Mouse (Mus musculus) limb, embryonic 11.5 days (tissue): ENCODE results near the gene Hs6st1. TPM values are rescaled to one million over a fixed set of nuclear protein-coding genes. Genes with fewer than 3 reads are reported as not detected.

Experiments
- ATAC-seq: fragments of 200-750 bp; cut with Nextera tagmentation; 2 replicates; pipeline ENCODE4 v1.8.0; 2017; ENCODE audit warnings: low read depth; ENCODE audit not compliant: insufficient number of reproducible peaks, low FRiP score, low TSS enrichment
- DNase-seq: peaks from one replicate; pipeline ENCODE4 v3.0.0-alpha.2; 2015; ENCODE audit warnings: low spot score
- H3K27ac ChIP-seq: fragments of 300-500 bp; sonication (generic); replicated peaks from 2 replicates; pipeline ENCODE4 v1.5.1; 2014; ENCODE audit warnings: low read depth, mild to moderate bottlenecking, low read length
- H3K27me3 ChIP-seq: fragments of 300-500 bp; sonication (generic); 2 replicates; pipeline ENCODE4 v1.6.1; 2014; ENCODE audit warnings: mild to moderate bottlenecking, low read length, mixed read lengths; ENCODE audit not compliant: control insufficient read depth, insufficient read depth
- H3K36me3 ChIP-seq: fragments of 300-500 bp; sonication (generic); 2 replicates; pipeline ENCODE4 v1.6.1; 2014; ENCODE audit warnings: mild to moderate bottlenecking, low read length, moderate library complexity, mixed read lengths; ENCODE audit not compliant: control insufficient read depth, insufficient read depth
- H3K4me1 ChIP-seq: fragments of 300-500 bp; sonication (generic); 2 replicates; pipeline ENCODE4 v1.6.1; 2014; ENCODE audit warnings: low read length, mixed read lengths; ENCODE audit not compliant: control insufficient read depth, insufficient read depth
- H3K4me2 ChIP-seq: fragments of 300-500 bp; sonication (generic); 2 replicates; pipeline ENCODE4 v1.6.1; 2014; ENCODE audit warnings: low read depth, mild to moderate bottlenecking, moderate library complexity; ENCODE audit not compliant: severe bottlenecking
- H3K4me3 ChIP-seq: fragments of 300-500 bp; sonication (generic); 2 replicates; pipeline ENCODE4 v1.5.1; 2014; ENCODE audit warnings: low read depth, low read length
- H3K9ac ChIP-seq: fragments of 300-500 bp; sonication (generic); 2 replicates; pipeline ENCODE4 v1.6.1; 2014; ENCODE audit warnings: mild to moderate bottlenecking, low read length
- H3K9me3 ChIP-seq: fragments of 300-500 bp; sonication (generic); 2 replicates; pipeline ENCODE4 v1.6.1; 2016; ENCODE audit warnings: low read length; ENCODE audit not compliant: control insufficient read depth
- WGBS: fragments of 180-500 bp; shearing (Covaris S2); extraction: QIAGEN DNeasy Blood & Tissue Kit; methylation state at CpG from one replicate; pipeline ENCODE4 v1.1.7; 2014; 5-methylcytosine and 5-hydroxymethylcytosine counted together
- polyA plus RNA-seq: library from polyadenylated mRNA; unstranded; fragments of >200 nt; fragmentation: Nextera tagmentation; extraction: Ambion mirVana; gene quantifications from 2 replicates; pipeline ENCODE4 v1.2.1, GENCODE M21; 2014

Gene Hs6st1
- polyA plus RNA-seq, 1 experiment from 2014 or later: 8.4 TPM

- Histone ChIP-seq H3K27ac (no peak overlapping the region), H3K9me3 (no peaks in the 10 kb centered on the region), H3K27me3 (no peaks in the 10 kb centered on the region), H3K4me3 (no peak overlapping the region), H3K9ac (no peak overlapping the region), H3K4me2 (no peak overlapping the region), H3K36me3 (0 out of 2 replicates have a peak, but pooled peaks cover 4% of the 10 kb centered on the region), H3K4me1 (peaks cover 10% of the 10 kb centered on the region; the same call in 1 of the 2 replicates)
- DNase-seq (no peak), ATAC-seq (no peak)
- WGBS: 89% methylated on average over 6 of the region's 6 CpGs
Observed at GRCm38 (mm10) chr1:36091246-36091645, 23.0 kb downstream of the Hs6st1 start.

GRCm38 (mm10) chr1:36093741-36094140, 25.5 kb downstream of the Hs6st1 start:
- Histone ChIP-seq H3K4me3 (no peak overlapping the region), H3K4me1 (peaks cover 5% of the 10 kb centered on the region; the same call in 1 of the 2 replicates), H3K9ac (no peak overlapping the region), H3K27ac (no peak overlapping the region), H3K9me3 (no peaks in the 10 kb centered on the region), H3K36me3 (0 out of 2 replicates have a peak, but pooled peaks cover 4% of the 10 kb centered on the region), H3K27me3 (no peaks in the 10 kb centered on the region), H3K4me2 (no peak overlapping the region)
- no peak for DNase-seq
- 93% methylated on average over 8 of the region's 8 CpGs for WGBS
- no peak for ATAC-seq

- ATAC-seq (no peak), DNase-seq (no peak)
- H3K9ac ChIP-seq: no peak overlapping the region
- H3K4me3 ChIP-seq: no peak overlapping the region
- H3K27me3 ChIP-seq: no peaks in the 10 kb centered on the region
- H3K4me2 ChIP-seq: no peak overlapping the region
- no peak overlapping the region for H3K27ac ChIP-seq
- 0 out of 2 replicates have a peak, but pooled peaks cover 4% of the 10 kb centered on the region for H3K36me3 ChIP-seq
- no peaks in the 10 kb centered on the region for H3K9me3 ChIP-seq
- 83% methylated on average over 12 of the region's 12 CpGs for WGBS
- H3K4me1 ChIP-seq: no peaks in the 10 kb centered on the region
Observed at GRCm38 (mm10) chr1:36095423-36096272, 27.4 kb downstream of the Hs6st1 start.

- ATAC-seq (no peak), DNase-seq (no peak)
- 0 out of 2 replicates have a peak, but pooled peaks cover 7% of the 10 kb centered on the region for H3K36me3 ChIP-seq
- H3K27ac ChIP-seq: no peak overlapping the region
- no peak overlapping the region for H3K4me3 ChIP-seq
- no peak overlapping the region for H3K9ac ChIP-seq
- H3K4me1 ChIP-seq: no peaks in the 10 kb centered on the region
- H3K27me3 ChIP-seq: no peaks in the 10 kb centered on the region
- H3K4me2 ChIP-seq: no peak overlapping the region
- H3K9me3 ChIP-seq: no peaks in the 10 kb centered on the region
- 93% methylated on average over 4 of the region's 4 CpGs for WGBS
Observed at GRCm38 (mm10) chr1:36098432-36098831, 30.2 kb downstream of the Hs6st1 start.

- no peaks in the 10 kb centered on the region for H3K4me1 ChIP-seq
- H3K36me3 ChIP-seq: peaks cover 6% of the 10 kb centered on the region
- H3K27me3 ChIP-seq: no peaks in the 10 kb centered on the region
- no peaks in the 10 kb centered on the region for H3K9me3 ChIP-seq
- ATAC-seq (no peak), DNase-seq (no peak)
- H3K27ac ChIP-seq: no peak overlapping the region
- H3K9ac ChIP-seq: no peak overlapping the region
- 88% methylated on average over 3 of the region's 3 CpGs for WGBS
- no peak overlapping the region for H3K4me2 ChIP-seq
- no peak overlapping the region for H3K4me3 ChIP-seq
Observed at GRCm38 (mm10) chr1:36100371-36100770, 32.2 kb downstream of the Hs6st1 start.

GRCm38 (mm10) chr1:36105917-36106706, 37.9 kb downstream of the Hs6st1 start:
- Histone ChIP-seq H3K4me1 (no peaks in the 10 kb centered on the region), H3K9me3 (no peaks in the 10 kb centered on the region), H3K4me3 (no peak overlapping the region), H3K27me3 (no peaks in the 10 kb centered on the region), H3K4me2 (no peak overlapping the region), H3K9ac (no peak overlapping the region), H3K27ac (no peak overlapping the region), H3K36me3 (peaks cover 9% of the 10 kb centered on the region)
- DNase-seq (no peak), ATAC-seq (no peak)
- 86% methylated on average over 11 of the region's 11 CpGs for WGBS

- Histone ChIP-seq H3K4me3 (no peak overlapping the region), H3K36me3 (peaks cover 4% of the 10 kb centered on the region; the same call in 1 of the 2 replicates), H3K4me2 (no peak overlapping the region), H3K27me3 (no peaks in the 10 kb centered on the region), H3K27ac (no peak overlapping the region), H3K9me3 (no peaks in the 10 kb centered on the region), H3K9ac (no peak overlapping the region), H3K4me1 (no peaks in the 10 kb centered on the region)
- 87% methylated on average over 4 of the region's 4 CpGs for WGBS
- no peak for ATAC-seq
- DNase-seq: no peak
Observed at GRCm38 (mm10) chr1:36109987-36110386, 41.8 kb downstream of the Hs6st1 start.

GRCm38 (mm10) chr1:36112665-36113064, 44.5 kb downstream of the Hs6st1 start:
- H3K4me3 ChIP-seq: no peak overlapping the region
- H3K36me3 ChIP-seq: no peaks in the 10 kb centered on the region
- WGBS: 89% methylated on average over 3 of the region's 3 CpGs
- no peak overlapping the region for H3K27ac ChIP-seq
- H3K9me3 ChIP-seq: no peaks in the 10 kb centered on the region
- H3K9ac ChIP-seq: no peak overlapping the region
- no peak for ATAC-seq
- H3K4me1 ChIP-seq: no peaks in the 10 kb centered on the region
- no peak overlapping the region for H3K4me2 ChIP-seq
- H3K27me3 ChIP-seq: no peaks in the 10 kb centered on the region
- DNase-seq: no peak
